Mouse (Mus musculus) lung, adult 10 weeks (tissue): ENCODE results near the gene Ralgapb. TPM values are rescaled to one million over a fixed set of nuclear protein-coding genes. Genes with fewer than 3 reads are reported as not detected.

Experiments
- polyA plus RNA-seq: library from polyadenylated mRNA; stranded (reverse); fragments of 350-450 nt; fragmentation: Illumina TruSeq; extraction: RNeasy Lipid Tissue Mini Kit (QIAGEN cat#74804); gene quantifications from one replicate; pipeline ENCODE4 v1.2.3, GENCODE M21; 2014; ENCODE audit warnings: low read depth, low replicate concordance; ENCODE audit not compliant: insufficient read depth

Ralgapb gene
- polyA plus RNA-seq = 9.8 TPM

GRCm38 (mm10) chr2:158409595-158410021 lies at the start of gene Ralgapb:
TSS of gene Ralgapb (plus strand) at chr2:158409848.

GRCm38 (mm10) chr2:158375443-158376122 lies 34.1 kb upstream of the Ralgapb start, which contains the start of gene Snhg11:
TSS of gene Snhg11 (plus strand) at chr2:158375638.

GRCm38 (mm10) chr2:158501836-158502812 lies 92.5 kb downstream of the Ralgapb start, which contains the start of gene Adig:
TSS of gene Adig (plus strand) at chr2:158502612.

GRCm38 (mm10) chr2:158512528-158512927 lies 102.9 kb downstream of the Ralgapb start, which contains the start of gene Arhgap40:
TSS of gene Arhgap40 (plus strand) at chr2:158512796.

Other genes with a start within 250 kb of the Ralgapb start
- gene D630003M21Rik, start 180.6 kb upstream of the Ralgapb start, polyA plus RNA-seq = 0.50 TPM
- gene Bpi, start 151.8 kb upstream of the Ralgapb start, polyA plus RNA-seq = not detected
- 26.8 TPM for gene Lbp, start 103.4 kb upstream of the Ralgapb start, polyA plus RNA-seq
- gene Snhg11, start 34.2 kb upstream of the Ralgapb start, polyA plus RNA-seq = 2.4 TPM
- 25.6 TPM for gene Adig, start 92.8 kb downstream of the Ralgapb start, polyA plus RNA-seq
- gene Arhgap40, start 102.9 kb downstream of the Ralgapb start, polyA plus RNA-seq = 0.34 TPM
- not detected for gene Slc32a1, start 200.9 kb downstream of the Ralgapb start, polyA plus RNA-seq
- 8.9 TPM for gene Actr5, start 215.0 kb downstream of the Ralgapb start, polyA plus RNA-seq